Mouse (Mus musculus) natural killer cell, adult 2 months (primary cell): ENCODE measurements around the gene Agrn.

Experiments
- DNase-seq, 2 experiments: peaks; one replicate each; pipeline ENCODE4 v3.0.0; 2022; ENCODE audit warnings: low spot score in 2 of 2

Agrn gene

GRCm38 (mm10) chr4:156202462-156202893 lies 5.2 kb upstream of the Agrn start:
- DNase-seq = no peak

DNA sequence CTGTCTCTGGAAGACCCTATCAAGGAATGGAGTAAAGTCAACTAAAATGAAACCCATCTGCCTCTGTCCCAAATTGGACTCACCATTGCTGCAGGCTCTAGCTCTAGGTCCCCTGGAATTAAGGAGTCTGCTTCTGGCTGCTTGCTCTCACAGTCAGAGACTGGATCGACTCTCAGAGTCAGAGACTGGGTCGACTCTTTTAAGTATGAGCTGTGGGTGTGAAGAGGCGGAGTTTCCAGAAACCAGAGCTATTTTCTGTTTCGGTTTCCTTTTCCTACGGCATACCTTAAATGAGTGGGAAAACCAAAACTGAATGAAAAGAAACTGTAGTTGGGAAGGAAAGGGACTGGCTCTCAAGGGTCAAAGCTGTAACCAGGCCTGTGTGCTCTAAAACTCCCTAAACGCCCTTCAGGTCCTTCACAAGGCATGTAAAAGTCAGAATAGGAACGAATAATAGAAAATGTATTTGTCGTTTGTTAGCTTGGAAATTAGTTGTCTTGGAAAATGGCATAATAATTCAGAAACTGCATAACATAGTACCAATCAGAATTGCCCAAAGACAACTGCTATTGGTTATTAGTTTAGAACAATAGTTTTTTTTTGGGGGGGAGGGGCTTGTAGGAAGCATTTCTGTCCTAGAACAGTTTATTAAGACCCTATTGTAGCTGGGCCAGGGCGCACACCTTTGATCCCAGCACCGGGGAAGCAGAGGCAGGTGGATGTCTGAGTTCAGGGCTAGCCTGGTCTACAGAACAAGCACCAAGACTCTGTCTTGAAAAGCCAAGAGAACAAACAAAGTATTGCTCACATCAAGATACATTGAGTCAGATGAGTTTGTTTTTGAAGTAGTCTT lies 3.6 kb upstream of the Agrn start, which contains the start of gene Isg15:
Gene Isg15 (minus strand): TSS at position 196 of the 853 bp plus-strand sequence.
- DNase-seq = peak; percentile 46 to 52

GRCm38 (mm10) chr4:156197829-156198205 lies 529 bp upstream of the Agrn start:
- DNase-seq = peak; percentile 74 to 79

DNA sequence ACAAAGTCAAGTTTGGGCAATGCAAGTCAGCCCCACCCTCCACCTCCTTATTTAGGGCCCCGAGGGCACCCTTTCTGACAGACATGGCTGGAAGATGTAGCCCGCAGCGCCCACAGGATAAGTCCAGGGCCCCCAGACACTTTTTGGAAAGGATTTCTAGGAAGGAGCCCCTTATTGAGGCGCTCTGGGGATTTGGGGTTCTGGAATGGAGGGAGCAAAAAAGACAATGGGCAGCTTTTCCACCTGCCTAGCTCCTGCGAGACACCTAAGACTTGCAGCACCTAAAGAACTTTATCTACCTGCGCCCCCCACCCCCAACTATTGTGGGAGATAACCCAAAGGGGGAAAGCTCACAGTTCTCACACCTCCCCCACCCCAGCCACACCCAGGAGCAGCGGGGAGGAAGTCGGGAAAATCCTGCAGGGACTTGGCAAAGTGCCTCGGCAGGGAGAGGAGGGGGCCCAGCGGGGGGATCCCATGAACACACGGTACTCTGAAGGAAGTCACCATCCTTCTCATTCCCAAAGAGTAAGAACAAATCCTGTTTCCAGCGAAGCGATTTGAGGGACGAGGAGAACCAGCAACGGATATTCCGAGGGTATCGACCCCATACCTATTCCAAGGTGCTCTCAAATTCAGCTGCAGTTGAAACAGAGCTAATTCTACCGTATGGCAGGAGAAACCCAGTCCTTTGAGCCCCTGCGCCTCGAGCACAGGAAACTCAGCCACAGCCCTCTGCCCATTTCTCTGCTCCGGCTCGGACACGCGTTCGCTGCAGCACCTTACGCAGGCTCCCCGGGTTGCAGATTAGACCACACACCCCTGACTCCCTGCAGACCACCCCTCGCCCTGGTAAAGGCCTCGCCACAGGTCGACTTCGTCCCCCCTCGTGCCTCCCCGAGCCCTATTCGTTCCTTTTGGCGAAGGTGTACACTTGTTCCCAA lies 1.1 kb downstream of the Agrn start:
- no peak for DNase-seq

DNA sequence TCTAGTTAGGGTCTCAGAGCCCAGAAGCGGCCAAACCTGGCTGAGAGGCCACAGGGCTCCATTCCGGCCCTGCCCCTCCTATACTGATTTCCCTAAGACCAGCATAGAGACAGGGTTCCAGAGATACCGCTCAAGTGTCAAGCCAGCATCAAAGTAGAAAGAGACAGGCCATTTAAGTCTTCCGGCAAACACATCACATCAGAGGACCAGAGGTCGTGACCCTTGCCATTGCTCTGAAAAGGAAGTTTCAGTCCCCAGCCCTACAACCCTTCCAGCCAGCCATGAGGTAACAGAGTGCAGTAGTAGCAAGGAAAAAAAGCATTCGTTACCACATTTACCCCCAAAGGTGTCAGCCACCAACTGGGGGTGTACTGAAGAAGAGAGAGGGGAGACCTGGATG lies 2.9 kb downstream of the Agrn start:
- no peak for DNase-seq

DNA sequence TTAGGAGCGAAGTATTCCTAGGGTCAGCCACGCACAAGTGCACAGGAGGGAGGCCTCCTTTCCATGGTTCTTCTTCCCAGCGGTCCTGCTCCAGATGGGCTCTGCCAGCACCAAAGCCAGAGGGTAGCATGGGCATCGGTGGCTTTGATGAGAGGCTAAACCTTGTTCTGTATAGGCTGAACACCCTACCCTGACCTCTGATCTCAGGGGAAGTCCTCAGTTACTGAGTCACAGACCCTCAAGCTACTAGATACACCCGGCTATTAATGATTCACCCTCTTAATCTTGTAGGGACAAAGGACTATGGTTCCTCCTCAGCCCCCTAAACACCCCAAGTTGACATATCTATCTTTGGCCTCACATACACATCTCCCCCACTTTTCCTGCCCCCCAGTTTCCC lies 3.4 kb downstream of the Agrn start:
- DNase-seq = no peak

DNA sequence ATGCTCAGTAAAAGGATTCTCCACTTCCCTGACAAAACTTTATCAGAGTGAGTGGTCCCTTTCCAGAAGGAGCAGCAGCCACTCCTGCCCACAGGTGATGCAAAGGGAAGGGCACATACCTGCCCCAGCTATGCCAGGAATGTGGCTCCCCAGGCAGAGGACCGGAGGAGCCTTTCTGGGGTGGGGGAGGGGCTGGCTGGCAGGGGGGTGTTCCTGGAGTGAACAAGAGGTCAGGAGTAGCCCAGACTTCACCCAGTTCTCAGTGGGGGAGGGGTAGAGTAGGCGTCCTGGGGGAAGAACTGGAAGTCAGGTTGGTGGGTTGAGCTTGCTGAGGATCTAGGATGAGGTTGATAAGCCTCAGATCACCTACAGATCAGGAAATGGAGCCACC lies 4.1 kb downstream of the Agrn start:
- DNase-seq = no peak

GRCm38 (mm10) chr4:156192421-156193199 lies 4.7 kb downstream of the Agrn start:
- DNase-seq = no peak

DNA sequence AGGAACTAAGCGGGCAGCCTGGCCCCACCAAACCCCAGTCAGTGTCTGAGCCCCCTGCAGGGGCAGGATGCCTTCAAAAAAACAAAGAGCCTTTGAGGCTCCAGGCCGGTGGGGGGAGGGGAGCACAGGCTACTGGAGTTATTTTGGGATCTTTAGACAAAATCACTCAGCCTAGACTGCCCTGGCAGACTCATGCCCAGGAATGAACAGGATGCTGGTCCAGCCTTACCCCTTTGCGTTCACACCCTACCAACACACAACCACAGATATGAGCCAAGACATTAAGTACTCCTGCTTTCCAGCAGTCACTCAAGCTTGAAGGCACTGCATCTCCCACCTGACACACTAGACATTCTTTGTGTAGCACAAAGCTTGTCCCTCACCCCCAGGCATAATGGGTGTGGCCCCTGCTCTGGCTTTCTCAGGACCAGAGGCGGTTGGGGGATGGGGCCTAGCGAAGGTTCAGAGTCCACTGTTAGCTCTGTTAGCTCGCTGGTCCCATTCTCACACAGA lies 8.4 kb downstream of the Agrn start:
- DNase-seq = no peak

DNA sequence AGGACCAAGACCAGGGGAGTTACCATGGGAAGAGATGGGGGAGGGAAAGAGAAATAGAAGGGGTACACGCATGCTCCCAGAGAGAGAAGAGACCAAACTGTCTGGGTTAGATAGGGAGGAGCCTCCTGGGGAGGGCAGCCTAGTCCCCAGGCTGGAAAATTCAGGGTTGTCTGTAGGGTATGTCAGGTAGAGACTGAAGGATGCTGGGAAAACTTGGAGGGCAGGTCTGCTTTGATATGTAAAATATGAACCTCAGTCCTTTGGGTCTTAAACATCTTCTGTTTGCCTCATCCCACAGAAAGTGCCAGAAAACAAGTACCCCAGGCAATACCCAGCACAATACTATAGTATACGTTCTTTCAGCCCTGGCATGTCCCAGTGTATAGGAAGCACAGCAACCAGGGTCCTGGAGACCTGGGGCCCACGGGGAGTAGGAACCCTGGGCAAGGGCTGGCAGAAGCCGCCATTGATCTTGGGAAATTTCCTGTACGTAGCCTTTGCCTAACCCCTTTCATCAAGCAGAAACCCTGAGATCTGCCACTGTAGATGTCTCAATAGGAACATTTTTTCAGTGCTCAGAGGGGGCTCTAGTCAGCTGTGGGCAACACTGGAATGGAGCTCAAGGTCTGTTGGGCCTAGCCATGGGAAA lies 9.0 kb downstream of the Agrn start:
- DNase-seq = no peak

DNA sequence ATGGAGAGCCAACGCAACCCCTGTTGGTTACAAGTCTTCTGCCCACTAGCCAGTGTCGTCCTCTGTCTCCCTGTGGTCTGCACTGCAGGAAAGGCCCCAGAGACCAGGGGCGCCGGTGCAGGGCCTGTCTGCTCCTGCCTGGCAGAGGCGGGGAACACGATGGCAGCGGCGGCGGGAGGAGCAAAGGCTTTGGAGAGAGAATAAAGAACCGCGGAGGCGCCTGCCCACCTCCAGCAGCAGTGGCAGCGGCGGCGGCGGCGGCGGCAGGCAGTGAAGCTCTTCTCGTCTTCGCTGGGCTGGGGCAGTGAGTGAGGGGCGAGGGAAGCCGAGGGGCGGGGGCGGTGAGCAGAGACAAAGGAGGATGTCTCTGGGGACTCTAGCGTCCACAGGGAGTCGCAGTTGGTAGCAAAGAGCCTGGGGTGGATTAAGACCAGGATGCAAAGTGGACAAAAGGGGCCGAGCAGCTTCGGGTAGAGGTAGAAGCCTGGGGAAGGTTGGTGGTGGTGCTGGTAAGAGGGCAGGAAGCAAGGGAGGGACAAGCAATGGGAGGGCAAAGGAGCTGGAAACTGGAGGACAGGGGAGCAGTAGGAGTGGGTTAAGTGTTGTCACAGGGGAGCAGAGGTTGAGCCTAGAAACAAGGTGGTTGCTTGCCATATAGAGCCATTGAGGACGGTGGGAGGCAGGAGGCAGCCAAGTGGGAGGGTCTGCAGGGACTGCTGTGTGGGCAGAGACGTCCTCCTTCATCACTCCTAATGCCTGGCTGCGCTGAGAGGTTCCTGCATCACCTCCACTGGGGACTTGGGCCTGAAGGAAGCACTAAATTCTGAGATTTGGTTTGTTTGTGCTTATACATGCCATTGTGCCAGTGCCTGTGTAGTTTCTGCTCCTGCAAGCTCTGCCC lies 11.1 kb downstream of the Agrn start:
- DNase-seq = no peak

GRCm38 (mm10) chr4:156185456-156185949 lies 11.8 kb downstream of the Agrn start:
- DNase-seq = no peak

DNA sequence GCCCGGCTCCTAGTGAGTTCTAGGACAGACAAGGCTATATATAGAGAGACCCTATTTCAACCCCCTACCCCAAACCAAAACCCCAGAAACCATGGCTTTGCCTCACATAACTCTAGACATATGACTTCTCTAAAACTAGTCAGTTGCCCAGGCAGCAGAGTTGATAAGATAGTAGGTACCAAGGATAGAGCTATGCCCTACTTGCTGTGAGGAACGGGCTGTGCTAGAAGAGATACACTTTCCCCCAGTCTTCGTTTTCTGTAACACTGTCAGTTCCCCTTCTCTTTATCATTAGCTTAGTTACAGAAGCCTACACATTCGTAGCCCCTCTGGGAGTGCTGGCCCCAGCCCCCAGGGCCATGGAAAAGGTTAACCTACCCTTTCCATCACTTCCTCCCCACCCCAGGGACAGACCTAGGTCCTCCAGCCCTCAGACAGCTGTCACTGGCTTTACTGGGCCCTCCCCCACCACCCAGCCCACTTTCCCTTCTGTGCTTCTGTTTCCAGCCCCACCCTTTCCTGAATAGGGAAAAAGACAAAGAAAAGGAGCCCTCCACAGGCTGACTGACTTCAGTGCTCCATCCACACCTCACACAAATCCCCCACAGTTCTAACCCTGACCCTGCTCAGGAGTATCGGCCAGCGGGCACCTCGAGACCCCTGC lies 12.9 kb downstream of the Agrn start:
- no peak for DNase-seq

DNA sequence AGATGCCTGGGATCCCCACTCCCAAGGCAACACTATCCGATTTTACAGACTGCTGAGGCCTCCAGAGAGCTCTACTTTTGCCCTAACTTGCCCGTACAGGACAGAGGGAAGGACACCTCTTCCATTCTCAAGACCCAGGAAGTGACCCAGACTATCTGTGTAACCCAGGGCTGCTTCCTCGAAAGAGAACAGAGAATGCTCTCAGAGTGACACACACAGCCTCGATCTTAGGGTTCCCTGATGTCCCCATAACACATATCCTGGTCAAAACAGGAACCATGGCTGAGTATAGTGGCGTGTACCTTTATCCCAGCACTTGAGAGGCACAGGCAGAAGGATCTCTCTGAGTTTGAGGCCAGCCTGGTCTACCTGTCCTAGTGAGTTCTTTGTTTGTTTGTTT lies 13.5 kb downstream of the Agrn start:
- no peak for DNase-seq

- no peak for DNase-seq
These were observed 19.7 kb downstream of the Agrn start for GRCm38 (mm10) chr4:156177630-156178029.

DNA sequence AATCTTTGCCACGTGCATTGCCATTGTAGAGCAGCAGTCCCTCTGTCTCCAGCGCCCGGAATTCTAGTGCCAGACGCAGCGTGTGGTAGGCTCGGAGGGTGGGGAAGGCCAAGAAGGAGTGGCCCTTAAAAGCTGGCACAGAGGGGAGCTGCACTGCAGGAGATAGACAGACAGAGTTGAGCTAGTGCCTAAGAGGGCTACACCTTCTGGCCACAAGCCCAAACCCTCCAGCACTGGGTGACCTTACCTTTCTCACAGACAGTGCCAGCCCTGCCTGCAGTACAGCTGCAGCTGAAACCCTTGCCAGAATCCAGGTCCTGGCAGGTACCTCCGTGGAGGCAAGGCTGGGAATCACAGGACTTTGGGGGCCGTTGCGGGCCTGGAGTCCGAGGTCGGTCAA lies 25.5 kb downstream of the Agrn start:
- DNase-seq = no peak

- DNase-seq = no peak
These were observed 28.2 kb downstream of the Agrn start for GRCm38 (mm10) chr4:156169129-156169528.

GRCm38 (mm10) chr4:156168611-156169010 lies 28.7 kb downstream of the Agrn start:
- no peak for DNase-seq

DNA sequence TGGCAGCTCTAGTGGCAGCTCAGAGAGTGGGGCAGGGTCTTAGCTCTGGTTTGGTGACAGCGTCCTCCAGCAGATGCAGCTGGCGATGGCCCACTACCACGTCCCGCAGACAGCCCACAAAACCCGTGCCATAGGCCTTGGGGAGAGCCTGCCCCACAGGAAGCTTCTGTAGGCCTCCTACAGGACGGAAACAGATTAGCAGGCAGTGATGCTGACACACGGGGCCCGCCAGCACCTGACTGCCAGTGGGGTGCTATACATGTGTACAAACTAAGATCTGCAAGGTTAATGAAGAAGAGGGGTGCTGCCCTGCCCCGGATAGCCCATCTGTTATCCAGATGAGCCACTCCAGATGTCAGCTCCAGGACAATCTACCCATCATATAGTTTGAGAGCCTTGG lies 30.8 kb downstream of the Agrn start:
- DNase-seq = no peak
